Mouse (Mus musculus): ENCODE data around the gene Agpat4. TPM values are rescaled to one million over a fixed set of nuclear protein-coding genes. Genes with fewer than 3 reads are reported as not detected.

Agpat4 gene
- total and polyA plus RNA-seq, 2 experiments from 2014 or later, result 52.9 to 53.5 TPM

- DNase-seq (no peak), ATAC-seq (no peak)
- Histone ChIP-seq H3K36me3 (ENCODE audit: insufficient read depth) (no peaks in the 10 kb centered on the region), H3K9ac (no peak overlapping the region), H3K4me1 (ENCODE audit: insufficient read depth) (no peaks in the 10 kb centered on the region), H3K4me3 (ENCODE audit: low read depth, low read length) (no peak overlapping the region), H3K4me2 (ENCODE audit: low read depth) (no peak overlapping the region), H3K9me3 (ENCODE audit: low read length) (no peaks in the 10 kb centered on the region), H3K27me3 (ENCODE audit: insufficient read depth, low read length) (no peaks in the 10 kb centered on the region), H3K27ac (ENCODE audit: low read depth, low read length) (no peak overlapping the region)
- no peak for TF ChIP-seq CTCF (IDR thresholded peaks at IDR 0.05; ENCODE audit: low read depth)
- WGBS, result 78% methylated on average over 9 of the region's 9 CpGs
Measured at GRCm38 (mm10) chr17:12094827-12095590, 23.5 kb upstream of the Agpat4 start.

DNA sequence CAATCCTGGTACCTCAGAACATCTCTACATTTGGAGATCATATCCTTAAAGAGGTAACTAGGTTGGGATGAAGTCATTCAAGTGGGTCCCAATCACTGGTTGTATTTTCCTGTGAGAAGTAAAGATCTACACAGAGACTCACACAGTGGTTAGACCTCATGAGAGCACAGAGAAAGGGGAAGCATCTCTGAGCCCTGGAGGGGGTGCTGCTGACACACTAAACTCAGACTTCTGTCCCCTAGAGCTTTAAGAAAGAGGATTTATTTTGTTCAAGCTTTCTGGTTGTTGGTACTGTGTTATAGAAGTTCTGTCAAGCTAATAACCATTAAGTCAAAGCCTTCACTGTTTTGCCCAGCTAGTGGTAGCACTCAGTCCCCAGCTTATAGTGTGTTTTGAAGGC is 19.1 kb upstream of the Agpat4 start:
- ATAC-seq (no peak), DNase-seq (no peak)
- no peaks in the 10 kb centered on the region for H3K27me3 ChIP-seq (ENCODE audit: insufficient read depth, low read length)
- no peaks in the 10 kb centered on the region for H3K9me3 ChIP-seq (ENCODE audit: low read length)
- H3K9ac ChIP-seq, result no peak overlapping the region
- no peaks in the 10 kb centered on the region for H3K4me1 ChIP-seq (ENCODE audit: insufficient read depth)
- H3K4me2 ChIP-seq (ENCODE audit: low read depth), result no peak overlapping the region
- TF ChIP-seq CTCF (IDR thresholded peaks at IDR 0.05; ENCODE audit: low read depth), result no peak
- no peak overlapping the region for H3K27ac ChIP-seq (ENCODE audit: low read depth, low read length)
- H3K4me3 ChIP-seq (ENCODE audit: low read depth, low read length), result no peak overlapping the region
- H3K36me3 ChIP-seq (ENCODE audit: insufficient read depth), result no peaks in the 10 kb centered on the region

DNA sequence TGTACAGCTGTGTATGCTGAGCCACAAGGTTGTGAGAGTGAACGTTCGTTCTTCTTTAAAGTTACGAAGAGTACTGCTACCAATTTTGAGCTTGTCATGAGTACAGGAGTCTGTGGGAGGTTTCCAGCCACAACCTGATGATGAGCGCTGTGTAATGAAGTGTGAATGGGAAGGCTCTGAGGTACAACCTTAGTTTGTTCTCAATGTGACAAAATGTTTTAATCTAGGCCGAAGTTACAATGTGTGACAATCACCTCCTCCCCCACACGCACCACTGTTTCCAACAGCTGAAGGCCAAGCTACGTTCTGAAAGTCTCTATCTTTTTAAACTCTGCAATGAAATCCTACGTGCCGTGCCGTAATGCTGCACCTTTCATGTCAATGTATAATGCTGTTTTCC is 16.2 kb upstream of the Agpat4 start:
- no peak overlapping the region for H3K27ac ChIP-seq (ENCODE audit: low read depth, low read length)
- no peak for TF ChIP-seq CTCF (IDR thresholded peaks at IDR 0.05; ENCODE audit: low read depth)
- H3K9ac ChIP-seq, result no peak overlapping the region
- H3K36me3 ChIP-seq (ENCODE audit: insufficient read depth), result no peaks in the 10 kb centered on the region
- no peak overlapping the region for H3K4me3 ChIP-seq (ENCODE audit: low read depth, low read length)
- 95% methylated on average over 10 of the region's 10 CpGs for WGBS
- no peaks in the 10 kb centered on the region for H3K9me3 ChIP-seq (ENCODE audit: low read length)
- no peak overlapping the region for H3K4me2 ChIP-seq (ENCODE audit: low read depth)
- DNase-seq (no peak), ATAC-seq (no peak)
- no peaks in the 10 kb centered on the region for H3K27me3 ChIP-seq (ENCODE audit: insufficient read depth, low read length)
- H3K4me1 ChIP-seq (ENCODE audit: insufficient read depth), result no peaks in the 10 kb centered on the region

DNA sequence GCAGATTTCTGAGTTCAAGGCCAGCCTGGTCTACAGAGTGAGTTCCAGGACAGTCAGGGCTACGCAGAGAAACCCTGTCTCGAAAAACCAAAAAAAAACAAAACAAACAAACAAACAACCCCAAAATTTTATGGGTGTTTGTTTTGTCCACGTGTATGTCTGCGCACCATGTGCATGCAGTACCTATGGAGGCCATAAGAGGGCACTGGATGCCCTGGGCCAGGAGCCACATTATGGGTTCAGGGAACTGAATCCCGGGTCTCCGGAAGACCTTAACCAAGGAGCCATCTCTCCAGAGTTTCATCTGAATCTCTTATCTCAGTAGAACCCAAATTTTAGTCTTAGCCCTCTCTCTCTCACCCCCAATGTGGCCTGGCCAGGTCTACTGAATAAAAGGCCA is 14.7 kb upstream of the Agpat4 start:
- no peak overlapping the region for H3K4me2 ChIP-seq (ENCODE audit: low read depth)
- no peak for DNase-seq
- no peaks in the 10 kb centered on the region for H3K9me3 ChIP-seq (ENCODE audit: low read length)
- no peak overlapping the region for H3K4me3 ChIP-seq (ENCODE audit: low read depth, low read length)
- H3K4me1 ChIP-seq (ENCODE audit: insufficient read depth), result no peaks in the 10 kb centered on the region
- no peak for ATAC-seq
- peak; percentile 27; the same call in 1 of the 2 replicates for TF ChIP-seq CTCF (IDR thresholded peaks at IDR 0.05; ENCODE audit: low read depth)
- no peaks in the 10 kb centered on the region for H3K36me3 ChIP-seq (ENCODE audit: insufficient read depth)
- no peak overlapping the region for H3K9ac ChIP-seq
- no peak overlapping the region for H3K27ac ChIP-seq (ENCODE audit: low read depth, low read length)
- H3K27me3 ChIP-seq (ENCODE audit: insufficient read depth, low read length), result no peaks in the 10 kb centered on the region
- WGBS, result 82% methylated on average over 6 of the region's 6 CpGs

DNA sequence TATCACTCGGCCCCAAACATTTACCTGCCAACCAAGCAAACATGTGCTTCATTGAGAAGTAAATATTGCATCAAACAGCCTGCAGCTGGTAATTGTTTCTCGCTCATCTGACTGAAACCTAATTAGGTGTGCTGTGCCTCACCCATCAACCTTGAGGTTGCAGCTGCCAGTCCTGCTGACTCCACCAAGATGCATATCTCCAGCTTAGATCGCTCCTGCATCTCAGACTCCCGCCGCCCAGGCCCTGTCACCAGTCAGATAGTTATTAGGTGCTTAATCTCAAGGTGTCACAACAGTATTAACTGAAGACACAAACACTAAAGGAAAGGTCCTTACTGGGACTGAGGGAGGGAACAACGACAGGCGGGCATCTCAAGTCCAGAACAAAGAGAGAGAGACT is 14.3 kb upstream of the Agpat4 start:
- H3K4me3 ChIP-seq (ENCODE audit: low read depth, low read length), result no peak overlapping the region
- TF ChIP-seq CTCF (IDR thresholded peaks at IDR 0.05; ENCODE audit: low read depth), result no peak
- H3K4me1 ChIP-seq (ENCODE audit: insufficient read depth), result no peaks in the 10 kb centered on the region
- H3K36me3 ChIP-seq (ENCODE audit: insufficient read depth), result no peaks in the 10 kb centered on the region
- H3K9ac ChIP-seq, result no peak overlapping the region
- 88% methylated on average over 7 of the region's 7 CpGs for WGBS
- no peak overlapping the region for H3K4me2 ChIP-seq (ENCODE audit: low read depth)
- ATAC-seq, result no peak
- no peak for DNase-seq
- no peak overlapping the region for H3K27ac ChIP-seq (ENCODE audit: low read depth, low read length)
- H3K9me3 ChIP-seq (ENCODE audit: low read length), result no peaks in the 10 kb centered on the region
- no peaks in the 10 kb centered on the region for H3K27me3 ChIP-seq (ENCODE audit: insufficient read depth, low read length)

DNA sequence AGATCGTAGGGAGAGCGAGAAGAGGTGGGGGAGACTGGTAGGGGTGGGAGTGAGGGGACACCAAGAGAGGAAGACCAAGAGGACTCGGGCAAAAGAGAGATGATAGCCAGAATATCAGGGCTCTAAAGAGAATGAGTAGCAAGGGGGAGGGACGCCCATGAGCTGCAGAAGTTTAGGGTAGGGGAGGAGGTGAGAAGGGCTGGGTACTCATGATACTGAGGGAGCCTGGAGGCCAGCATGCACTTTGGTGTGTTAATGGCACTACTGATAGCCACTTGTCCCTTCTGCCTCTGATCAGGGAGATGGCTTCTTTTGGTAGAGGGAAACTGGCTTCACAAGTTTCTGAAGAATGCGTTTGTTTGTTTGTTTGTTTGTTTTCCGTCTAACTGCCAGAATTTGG is 13.8 kb upstream of the Agpat4 start:
- no peaks in the 10 kb centered on the region for H3K9me3 ChIP-seq (ENCODE audit: low read length)
- H3K9ac ChIP-seq, result no peak overlapping the region
- H3K4me1 ChIP-seq (ENCODE audit: insufficient read depth), result no peaks in the 10 kb centered on the region
- no peak for ATAC-seq
- H3K27me3 ChIP-seq (ENCODE audit: insufficient read depth, low read length), result no peaks in the 10 kb centered on the region
- no peaks in the 10 kb centered on the region for H3K36me3 ChIP-seq (ENCODE audit: insufficient read depth)
- no peak overlapping the region for H3K4me3 ChIP-seq (ENCODE audit: low read depth, low read length)
- no peak for TF ChIP-seq CTCF (IDR thresholded peaks at IDR 0.05; ENCODE audit: low read depth)
- WGBS, result 93% methylated on average over 6 of the region's 6 CpGs
- no peak overlapping the region for H3K27ac ChIP-seq (ENCODE audit: low read depth, low read length)
- H3K4me2 ChIP-seq (ENCODE audit: low read depth), result no peak overlapping the region
- DNase-seq, result no peak

DNA sequence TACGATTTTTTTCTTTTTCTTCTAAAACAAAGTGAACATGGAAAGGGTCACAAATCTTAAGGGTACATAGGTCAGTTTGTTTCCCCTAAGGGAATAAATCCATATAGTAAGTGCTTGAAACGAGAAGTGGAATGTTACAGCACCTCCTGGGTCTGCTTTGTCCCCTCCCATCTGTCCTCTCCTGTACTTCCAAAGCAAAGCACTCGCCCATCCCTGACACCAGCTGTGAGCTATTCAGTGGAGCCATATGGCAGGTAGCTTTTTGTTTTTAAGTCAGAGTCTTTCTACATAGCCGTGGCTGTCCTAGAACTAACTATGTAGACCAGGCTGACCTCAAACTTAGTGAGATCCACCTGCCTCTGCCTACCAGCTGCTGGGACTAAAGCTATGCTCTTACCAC is 12.2 kb upstream of the Agpat4 start:
- no peaks in the 10 kb centered on the region for H3K36me3 ChIP-seq (ENCODE audit: insufficient read depth)
- TF ChIP-seq CTCF (IDR thresholded peaks at IDR 0.05; ENCODE audit: low read depth), result no peak
- no peak for DNase-seq
- H3K27ac ChIP-seq (ENCODE audit: low read depth, low read length), result no peak overlapping the region
- no peak for ATAC-seq
- H3K9me3 ChIP-seq (ENCODE audit: low read length), result no peaks in the 10 kb centered on the region
- no peak overlapping the region for H3K9ac ChIP-seq
- WGBS, result 40% methylated on average over 4 of the region's 4 CpGs
- no peaks in the 10 kb centered on the region for H3K27me3 ChIP-seq (ENCODE audit: insufficient read depth, low read length)
- no peaks in the 10 kb centered on the region for H3K4me1 ChIP-seq (ENCODE audit: insufficient read depth)
- no peak overlapping the region for H3K4me2 ChIP-seq (ENCODE audit: low read depth)
- H3K4me3 ChIP-seq (ENCODE audit: low read depth, low read length), result no peak overlapping the region
